Mouse (Mus musculus) left cerebral cortex, adult 18-20 months (tissue): ENCODE results near the gene Mrtfa. TPM values are rescaled to one million over a fixed set of nuclear protein-coding genes. Genes with fewer than 3 reads are reported as not detected.

Experiments
- DNase-seq, 2 experiments: peaks; one replicate each; pipeline ENCODE4 v3.0.0; 2021 to 2022; ENCODE audit warnings: low spot score in 2 of 2, mixed read lengths in 1 of 2
- total RNA-seq, 2 experiments: library from RNA; stranded (reverse); gene quantifications; 2 replicates each; pipeline ENCODE4 v1.2.3; 2021

Mrtfa gene
- total RNA-seq, 2 experiments from 2014 or later, result 60.3 to 61.9 TPM

DNA sequence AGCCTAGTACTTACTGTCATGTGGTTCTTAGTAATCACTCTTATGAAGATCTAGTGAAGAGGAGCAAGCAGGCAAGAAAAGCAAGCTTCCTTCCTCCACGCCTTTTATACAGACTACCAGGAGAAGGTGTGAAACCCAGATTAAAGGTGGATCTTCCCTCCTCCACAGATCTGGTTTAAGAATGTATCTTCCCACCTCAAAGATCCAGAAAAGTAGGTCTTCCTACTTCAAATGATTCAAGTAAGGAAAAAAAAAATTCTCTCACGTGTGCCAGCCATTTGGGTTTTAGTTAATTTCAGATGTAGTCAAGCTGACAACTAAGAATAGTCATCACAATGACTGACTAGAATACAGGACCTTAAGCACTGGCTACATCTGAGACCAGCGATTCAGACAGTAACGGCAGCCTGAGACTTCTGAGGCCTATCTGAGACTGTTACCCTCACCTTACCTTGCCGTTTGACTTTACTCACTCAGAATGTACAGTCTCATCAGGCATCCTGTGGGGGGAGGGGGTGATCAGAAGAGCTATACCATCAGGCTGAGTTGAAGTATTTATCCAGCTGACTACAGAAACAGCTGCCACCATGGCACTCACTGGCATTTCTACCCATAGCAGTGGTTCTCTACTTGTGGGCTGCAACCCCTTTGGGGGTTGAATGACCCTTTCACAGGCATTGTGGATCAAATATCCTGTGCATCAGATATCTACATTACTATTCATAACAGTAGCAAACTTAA is 121.7 kb downstream of the Mrtfa start:
- no peak for DNase-seq

DNA sequence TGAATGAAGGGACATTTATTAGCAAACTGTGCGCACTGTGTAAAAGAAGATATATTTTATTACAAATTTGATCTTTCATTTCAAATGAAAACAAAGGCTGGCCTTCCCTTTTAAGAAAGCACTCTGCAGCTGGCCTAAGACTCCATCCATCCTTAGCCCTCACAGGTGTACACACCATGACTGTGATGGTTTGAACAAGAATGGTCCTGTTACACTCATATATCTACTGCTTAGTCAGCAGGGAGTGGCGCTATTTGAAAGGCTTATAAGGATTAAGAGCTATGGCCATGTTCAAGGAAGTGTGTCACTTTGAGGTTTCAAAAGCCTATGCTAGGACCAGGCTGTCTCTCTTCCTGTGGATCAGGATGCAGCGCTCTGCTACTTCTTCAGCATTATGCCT is 122.8 kb downstream of the Mrtfa start:
- no peak for DNase-seq

GRCm38 (mm10) chr15:81066976-81067375 is 123.6 kb downstream of the Mrtfa start:
- peak; percentile 14 to 41 for DNase-seq

GRCm38 (mm10) chr15:81064661-81065060 is 125.9 kb downstream of the Mrtfa start:
- DNase-seq, result no peak

GRCm38 (mm10) chr15:81064143-81064542 is 126.4 kb downstream of the Mrtfa start:
- DNase-seq, result no peak

- no peak for DNase-seq
These were observed 127.9 kb downstream of the Mrtfa start for GRCm38 (mm10) chr15:81062616-81063015.

DNA sequence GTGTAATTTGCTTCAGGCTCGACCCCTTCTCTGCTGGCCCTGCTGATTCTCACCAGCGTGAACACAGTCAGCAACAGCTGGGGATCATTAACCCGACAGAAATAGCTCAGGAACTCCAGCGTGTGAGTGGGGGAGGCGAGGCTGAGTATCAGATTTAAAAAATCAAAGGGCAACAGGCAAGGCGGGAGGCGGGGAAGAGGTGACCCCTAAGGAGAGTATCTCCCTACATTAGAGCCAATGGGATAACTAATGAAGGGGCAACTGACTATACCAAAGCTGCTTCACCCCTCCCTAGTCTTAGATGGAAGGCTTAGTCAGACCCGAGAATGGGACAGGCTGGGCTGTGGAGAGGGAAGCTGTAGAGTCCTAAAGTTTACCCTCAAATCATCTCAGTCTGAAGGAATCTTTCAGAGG is 128.4 kb downstream of the Mrtfa start:
- DNase-seq, result no peak

GRCm38 (mm10) chr15:81060975-81061374 is 129.6 kb downstream of the Mrtfa start:
- DNase-seq, result no peak

DNA sequence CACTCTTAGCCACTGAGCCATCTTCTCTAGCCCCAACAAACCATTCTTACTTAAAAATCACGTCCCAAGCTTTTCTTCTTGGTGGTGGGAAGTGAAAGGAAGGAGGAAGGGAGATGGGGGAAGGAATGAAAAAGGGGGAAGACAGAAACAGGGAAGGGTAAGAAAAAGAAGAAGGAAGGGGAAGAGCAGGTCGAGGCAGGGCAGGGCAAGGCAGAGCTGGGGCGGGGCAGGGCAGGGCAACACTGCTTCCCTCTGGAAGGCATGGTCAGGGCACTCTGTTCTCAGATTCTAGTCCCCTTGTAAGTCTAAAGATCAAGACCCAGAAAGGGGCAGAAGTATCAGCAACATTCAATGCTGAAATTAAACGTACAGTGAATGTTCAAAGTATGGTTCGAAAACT is 132.8 kb downstream of the Mrtfa start:
- DNase-seq, result no peak

DNA sequence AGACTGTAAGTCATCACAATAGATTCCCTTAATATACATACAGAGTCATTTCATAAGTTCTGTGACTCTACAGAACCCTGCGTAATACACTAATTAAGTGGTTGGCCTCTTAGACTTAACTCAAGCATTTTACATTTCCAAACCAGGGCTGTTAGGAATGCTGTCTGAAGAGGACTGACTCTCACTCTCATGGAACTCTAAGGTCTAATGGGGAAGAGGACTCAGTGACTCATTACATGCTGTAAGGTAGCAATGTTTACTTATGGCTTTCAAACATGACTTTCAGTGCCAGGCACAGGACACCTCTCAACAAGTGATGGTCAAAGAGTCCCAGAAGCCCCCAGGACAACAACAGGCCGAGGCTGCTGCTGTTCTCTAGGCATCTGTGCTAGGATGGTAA is 135.1 kb downstream of the Mrtfa start:
- no peak for DNase-seq

- no peak for DNase-seq
These were observed 138.1 kb downstream of the Mrtfa start for GRCm38 (mm10) chr15:81052491-81052890.

- no peak for DNase-seq
These were observed 140.1 kb downstream of the Mrtfa start for GRCm38 (mm10) chr15:81050488-81050887.

- no peak for DNase-seq
These were observed 141.0 kb downstream of the Mrtfa start for GRCm38 (mm10) chr15:81049401-81050053.

DNA sequence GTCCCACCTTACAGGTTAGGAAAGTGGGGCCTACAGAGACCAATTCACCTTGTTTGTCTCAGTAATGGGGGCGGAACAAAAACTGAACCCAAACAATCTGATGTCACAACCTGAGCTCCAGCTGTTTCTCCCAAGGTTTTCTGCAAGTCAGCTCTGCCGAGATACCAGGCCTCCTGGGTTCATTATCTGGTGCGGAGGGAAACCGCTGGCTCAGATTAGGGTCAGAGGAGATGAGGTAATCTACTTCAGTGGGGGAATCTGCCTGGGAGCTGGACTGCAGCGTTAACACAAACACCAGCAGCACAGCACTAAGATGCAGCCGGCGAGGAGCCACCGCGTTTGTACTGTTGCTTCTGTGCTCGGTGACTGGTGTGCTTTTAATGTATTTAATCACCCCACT is 143.1 kb downstream of the Mrtfa start:
- no peak for DNase-seq

DNA sequence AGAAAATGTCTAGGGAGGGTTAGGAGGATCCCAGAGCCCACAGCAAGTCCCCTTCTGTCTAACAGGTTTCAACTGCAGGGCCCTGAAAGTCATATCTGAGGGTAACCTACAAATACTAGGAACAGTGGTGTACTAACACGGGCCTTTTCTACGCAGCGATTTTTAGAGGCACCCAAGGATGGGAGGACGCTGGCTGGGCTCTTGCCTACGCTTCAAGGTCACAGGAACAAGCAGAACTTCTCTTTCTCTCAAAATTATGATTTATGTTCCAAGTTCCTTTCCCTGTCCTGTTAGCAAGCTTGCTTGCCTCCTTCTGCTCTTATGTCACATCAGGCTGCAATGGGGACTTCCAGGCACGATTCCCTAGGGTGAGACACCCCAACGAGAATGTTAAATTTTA is 144.5 kb downstream of the Mrtfa start:
- no peak for DNase-seq

DNA sequence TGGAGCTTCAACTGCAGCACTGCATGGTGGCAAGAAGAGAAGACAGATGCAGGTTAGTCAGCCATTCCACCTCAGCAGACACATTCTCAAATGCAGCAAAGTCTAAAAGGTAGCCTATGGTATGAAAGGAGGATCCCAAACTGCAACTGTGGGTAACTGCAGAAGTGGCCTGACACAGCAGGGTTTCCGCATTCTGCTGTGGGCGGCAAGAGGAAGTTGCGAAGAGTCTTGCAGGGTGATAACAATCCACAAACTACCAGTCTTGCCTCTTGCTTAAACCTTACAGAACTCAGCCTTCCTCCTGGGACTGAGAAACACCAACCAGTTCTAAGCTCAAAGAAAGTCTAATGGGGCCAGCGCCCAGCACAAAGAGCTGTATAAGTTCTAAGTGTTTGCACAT is 145.2 kb downstream of the Mrtfa start:
- DNase-seq, result no peak

DNA sequence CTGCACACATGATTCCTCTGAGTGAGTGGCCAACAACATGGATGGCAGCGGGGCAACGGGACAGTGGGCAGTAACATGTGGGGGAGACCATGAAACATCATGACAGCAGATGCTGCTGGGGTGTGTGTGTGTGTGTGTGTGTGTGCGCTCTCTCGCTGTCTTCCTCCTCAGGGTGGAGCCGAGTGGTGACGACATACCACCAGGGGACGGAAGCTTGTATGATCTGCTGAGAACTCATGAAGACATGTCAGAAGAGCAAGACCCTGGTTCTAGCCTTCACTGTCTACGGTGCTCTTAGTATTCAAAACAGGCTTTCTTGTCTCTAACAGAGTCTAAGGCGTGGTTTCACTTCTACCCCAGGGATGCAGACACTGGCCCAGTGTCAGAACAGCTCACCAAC is 146.1 kb downstream of the Mrtfa start:
- no peak for DNase-seq

- DNase-seq, result no peak
These were observed 148.2 kb downstream of the Mrtfa start for GRCm38 (mm10) chr15:81042276-81042931.

DNA sequence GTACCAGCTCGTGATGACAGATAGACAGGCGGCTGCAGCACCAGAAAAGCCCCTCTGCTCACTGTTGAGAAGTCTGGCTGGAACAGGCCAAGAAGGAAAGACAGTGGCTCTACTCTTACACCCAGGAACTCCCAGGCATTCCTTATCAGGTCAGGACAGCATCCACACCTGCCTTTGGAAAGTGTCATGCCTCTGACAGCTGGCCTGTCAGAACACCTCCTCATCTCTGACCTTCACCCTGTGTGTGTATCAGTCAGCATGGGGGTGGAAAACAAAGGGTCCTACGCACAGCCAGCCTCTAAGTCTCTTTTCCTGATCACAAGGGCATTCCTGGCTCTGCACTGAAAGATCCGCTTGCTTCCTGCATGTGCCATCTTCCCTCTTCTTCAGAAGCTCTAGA is 148.8 kb downstream of the Mrtfa start:
- DNase-seq, result no peak

DNA sequence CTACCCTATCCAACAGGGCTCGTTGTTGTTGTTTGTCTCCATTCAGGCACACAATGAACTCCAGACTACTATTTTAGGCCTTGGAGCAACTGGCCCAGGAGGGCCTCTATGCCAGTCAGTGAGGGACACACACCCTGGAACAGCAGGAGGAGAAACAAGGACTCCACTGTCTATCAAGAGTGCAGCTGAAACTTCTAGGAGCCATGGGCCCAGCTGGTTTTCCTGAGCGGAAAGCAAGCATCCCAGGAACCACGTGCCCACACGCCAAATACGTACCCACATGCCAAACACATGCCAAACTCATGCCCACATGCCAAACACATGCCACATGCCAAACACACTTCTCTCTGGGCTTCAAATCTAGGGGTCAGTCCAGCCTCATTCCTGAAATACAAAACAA is 152.1 kb downstream of the Mrtfa start:
- DNase-seq, result no peak

DNA sequence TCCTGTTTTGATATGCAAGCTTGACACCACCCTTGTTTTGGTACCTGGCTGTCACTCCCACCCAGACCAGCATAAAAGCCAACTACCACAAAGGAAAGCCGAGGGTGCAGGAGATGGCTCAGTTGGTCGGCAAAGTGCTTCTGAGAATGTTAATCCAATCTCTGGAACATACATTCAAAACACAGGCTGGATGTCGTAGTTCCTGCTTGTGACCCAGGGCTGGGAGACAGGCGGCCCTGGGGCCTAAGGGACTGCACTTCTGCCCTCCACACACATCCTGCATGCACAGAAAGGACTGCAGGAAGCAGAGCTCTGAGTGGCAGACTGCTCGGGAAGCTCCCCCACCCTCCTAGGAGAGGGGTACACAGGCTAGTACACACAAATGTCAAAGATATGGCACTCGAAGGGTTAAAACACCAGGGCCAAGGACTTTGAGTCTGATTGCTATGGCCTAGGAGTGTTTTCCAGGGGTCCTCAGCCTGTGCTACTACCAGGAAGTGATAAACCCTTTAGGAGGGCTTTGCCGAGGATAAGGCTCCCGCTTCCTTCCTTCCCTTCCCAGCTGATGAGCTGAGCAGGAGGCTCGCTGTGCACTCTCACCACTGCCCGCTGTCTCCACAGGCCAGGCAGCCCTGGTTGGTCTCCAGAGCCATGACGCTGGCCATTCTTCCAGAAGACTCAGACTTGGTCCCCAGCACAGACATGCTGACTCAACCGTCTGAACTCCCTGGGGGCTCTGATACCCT is 155.0 kb downstream of the Mrtfa start:
- DNase-seq, result no peak

DNA sequence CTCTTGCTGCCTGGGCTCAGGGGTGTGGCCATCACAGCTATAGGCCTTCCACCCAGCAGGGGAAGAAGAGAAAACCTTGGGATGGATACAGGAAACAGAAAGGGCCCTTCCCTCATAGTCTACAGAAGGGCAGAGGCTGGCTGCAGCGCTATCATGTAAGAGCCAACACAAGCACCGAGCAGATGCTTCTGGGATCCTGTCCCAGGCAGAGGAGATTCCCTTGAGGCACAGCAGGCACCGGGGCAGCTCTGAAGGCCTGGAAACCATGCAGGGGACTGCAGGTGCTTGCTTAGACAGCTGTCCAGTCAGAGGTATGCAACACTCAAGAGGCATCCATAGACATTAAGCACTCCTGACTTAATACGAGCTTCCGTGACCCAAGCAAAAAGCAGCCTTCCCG is 156.4 kb downstream of the Mrtfa start:
- DNase-seq, result no peak
